Mouse (Mus musculus): ENCODE data around the gene Tob2.

- no peak for TF ChIP-seq CTCF (IDR thresholded peaks at IDR 0.05; ENCODE audit: extremely low read depth, insufficient read depth, low read length)
- TF ChIP-seq POLR2A (IDR thresholded peaks at IDR 0.05; ENCODE audit: extremely low read depth, insufficient read depth, low read length), result no peak
These were observed 49.0 kb downstream of the Tob2 start for GRCm38 (mm10) chr15:81809550-81809949.
